Mouse (Mus musculus): ENCODE data around the gene Gucy2g.

Gucy2g gene

DNA sequence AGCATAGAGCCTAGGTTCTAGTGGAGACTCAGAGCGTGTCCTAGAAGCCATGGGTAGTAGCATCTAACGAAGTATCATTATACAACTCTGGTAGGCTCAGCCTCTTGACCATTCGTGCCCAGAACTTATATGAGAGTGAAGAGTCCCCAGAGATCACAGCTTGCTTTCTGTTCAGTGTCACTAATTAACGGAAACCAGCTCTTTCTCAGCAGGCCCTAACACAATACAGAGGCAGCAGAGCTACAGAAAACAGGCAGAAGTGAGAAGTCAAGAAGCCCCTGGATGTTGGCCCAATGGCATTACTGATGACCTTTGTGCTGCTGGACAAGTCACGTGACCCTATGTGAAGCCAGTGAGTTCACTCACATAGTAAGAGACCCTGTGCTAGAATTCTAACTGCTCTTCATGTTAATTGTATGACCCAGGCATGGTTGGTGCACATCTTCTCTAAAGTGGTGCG lies at the start of gene Gucy2g:
Gucy2g (minus strand) TSS at position 51 of the 460 bp plus-strand sequence.
- in situ Hi-C loops (cut with MboI), result no loop called here

DNA sequence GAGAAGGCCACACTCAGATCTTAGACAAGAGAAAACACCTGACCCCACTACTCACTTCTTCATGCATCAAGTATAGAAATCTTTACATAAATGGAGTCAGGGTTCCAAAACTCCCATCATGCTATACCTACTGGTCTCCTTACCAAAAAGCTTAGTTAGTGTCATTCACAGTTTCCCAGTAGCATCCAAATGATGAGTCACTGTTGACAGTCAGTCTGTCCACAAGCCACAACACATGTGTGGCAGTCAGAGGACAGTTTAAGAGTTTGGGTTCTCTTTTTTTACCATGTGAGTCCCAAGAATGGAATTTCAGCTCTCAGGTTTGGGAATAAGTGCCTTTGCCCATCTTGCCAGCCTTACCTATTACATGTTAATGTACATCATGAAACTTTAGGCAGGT lies 47.9 kb upstream of the Gucy2g start:
- in situ Hi-C loops (cut with MboI), result no loop called here

DNA sequence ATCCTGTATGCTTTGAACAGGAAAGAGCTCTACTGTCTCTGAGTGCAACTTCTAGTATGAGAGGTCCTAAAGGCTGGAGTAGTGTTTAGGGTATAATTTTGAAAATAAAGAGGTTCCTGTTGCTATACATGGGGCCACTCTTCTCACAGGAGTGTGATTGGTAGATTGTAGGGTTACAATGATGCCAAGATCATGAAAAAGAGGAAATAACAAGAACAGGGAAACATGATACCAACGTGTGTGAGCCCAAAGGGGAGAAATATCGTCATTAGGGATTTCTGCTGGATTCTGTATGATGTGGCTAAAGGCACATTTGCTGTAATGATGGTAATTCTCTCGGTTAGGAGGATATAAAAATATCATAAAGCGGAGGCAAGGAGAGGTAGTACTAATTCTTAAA lies 45.0 kb upstream of the Gucy2g start:
- in situ Hi-C loops (cut with MboI), result no loop called here

DNA sequence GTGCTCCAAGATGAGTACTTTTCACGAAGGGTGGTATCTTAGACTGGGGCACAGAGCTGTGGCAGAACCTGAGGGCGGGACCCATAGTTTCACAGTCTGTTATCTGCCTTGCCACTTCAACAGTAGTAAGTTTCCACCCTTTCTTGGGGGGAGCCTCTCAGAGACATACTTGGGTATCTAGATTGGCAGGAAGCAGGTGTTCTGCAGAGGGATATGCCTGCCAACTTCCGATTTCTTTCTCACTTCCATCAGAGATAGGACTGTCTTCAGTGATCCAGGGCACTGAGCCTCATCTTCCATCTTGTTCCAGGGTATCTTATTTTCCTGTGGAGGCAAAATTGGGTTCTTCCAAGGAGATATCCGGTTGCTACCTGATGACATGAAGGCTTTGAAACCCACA lies 43.1 kb upstream of the Gucy2g start:
- in situ Hi-C loops (cut with MboI), result no loop called here

DNA sequence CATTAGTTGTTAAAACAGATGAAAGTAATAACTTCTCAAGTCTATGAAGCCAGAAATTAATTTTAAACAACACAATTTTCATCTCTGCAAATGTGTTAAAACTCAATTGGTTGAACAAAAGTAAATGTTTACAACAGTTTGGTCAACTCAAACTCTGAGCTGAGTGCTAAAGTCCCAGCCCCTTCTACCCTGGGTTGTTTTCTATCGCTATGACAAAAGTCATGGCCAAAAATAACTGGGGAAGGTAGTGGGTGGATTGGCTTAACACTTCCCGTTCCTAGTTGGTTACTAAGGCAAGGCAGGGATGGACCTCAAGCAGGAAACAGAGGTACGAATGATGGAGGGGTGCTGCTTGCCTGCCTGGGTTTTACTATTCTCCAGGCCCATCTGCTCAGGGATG lies 35.7 kb upstream of the Gucy2g start:
- in situ Hi-C loops (cut with MboI), result no loop called here

DNA sequence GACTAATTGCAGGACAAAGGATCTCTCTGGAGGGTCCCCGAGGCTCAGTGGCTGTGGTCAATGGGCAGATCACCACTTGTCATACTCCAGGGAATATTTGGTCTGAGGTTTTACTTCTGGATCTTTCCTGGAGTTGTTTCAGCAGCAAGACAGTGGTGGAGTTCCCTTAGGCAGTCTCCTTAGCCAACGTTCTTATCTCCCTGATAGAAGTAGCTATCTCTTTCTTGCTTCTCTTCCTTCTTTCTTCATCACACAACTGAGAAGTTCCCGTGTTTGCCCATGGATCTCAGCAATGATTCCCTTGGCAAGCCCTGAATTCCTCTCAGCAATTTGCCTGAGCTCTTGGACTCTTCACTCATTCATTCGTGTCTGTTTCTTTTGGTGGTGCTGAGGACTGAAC lies 35.1 kb upstream of the Gucy2g start:
- in situ Hi-C loops (cut with MboI), result no loop called here

DNA sequence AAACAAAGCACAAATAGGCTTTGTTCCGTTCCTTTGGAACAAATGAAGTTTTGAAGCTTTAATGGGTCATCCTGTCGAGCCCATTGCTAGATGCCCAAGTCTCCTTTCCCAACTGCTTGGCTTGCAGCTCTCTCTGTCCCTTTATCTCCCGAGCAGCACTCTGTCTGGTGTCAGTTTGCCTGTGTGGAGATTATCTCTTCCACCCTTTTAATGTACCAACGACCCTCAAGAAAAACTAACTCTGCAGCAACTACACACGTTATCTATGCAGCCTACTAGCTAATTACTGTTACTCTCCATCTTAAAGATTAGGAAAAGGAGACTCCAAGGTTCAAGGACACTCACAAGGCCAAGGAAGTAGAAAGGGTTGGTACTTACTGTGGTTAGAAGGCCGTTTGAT lies 32.3 kb upstream of the Gucy2g start:
- in situ Hi-C loops (cut with MboI), result no loop called here

DNA sequence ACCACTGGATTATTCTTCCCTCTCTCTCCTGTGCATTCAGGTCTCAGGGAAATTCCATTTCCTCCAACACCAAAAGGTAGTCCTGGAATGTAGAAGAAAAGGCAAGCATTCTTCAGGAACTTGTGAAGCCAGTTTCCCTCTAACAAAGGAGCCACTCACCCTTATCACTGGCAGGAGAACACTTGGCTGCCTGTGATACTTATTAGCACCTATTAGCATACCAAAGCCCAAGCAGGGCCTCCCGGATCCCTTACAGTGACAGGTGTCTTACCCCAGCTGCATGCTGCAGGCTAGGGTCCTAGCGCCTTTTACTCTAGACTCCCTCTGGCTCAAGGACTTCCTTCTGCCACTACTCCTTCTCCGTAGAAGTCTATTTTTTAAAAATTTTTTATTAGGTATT lies 30.4 kb upstream of the Gucy2g start:
- in situ Hi-C loops (cut with MboI), result no loop called here

DNA sequence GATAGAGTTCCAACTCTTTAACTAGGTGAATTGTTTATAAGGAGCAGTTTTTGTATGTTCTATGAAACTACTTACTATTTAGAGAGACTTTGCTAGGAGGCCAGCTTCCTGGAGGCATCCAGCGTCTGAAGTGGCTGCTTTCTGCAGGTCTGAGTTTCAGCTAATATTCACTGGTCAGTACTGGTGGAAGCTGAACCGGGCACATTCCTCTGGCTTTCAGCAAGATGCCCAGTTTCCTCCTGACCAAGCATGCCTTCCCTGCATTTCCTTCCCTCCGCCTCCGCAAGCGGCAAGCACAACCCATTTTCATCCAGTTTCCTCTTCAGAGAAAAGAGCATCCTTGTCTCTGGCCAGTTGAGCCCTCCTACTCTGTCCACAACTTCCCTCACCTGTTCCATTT lies 28.0 kb upstream of the Gucy2g start:
- in situ Hi-C loops (cut with MboI), result no loop called here

DNA sequence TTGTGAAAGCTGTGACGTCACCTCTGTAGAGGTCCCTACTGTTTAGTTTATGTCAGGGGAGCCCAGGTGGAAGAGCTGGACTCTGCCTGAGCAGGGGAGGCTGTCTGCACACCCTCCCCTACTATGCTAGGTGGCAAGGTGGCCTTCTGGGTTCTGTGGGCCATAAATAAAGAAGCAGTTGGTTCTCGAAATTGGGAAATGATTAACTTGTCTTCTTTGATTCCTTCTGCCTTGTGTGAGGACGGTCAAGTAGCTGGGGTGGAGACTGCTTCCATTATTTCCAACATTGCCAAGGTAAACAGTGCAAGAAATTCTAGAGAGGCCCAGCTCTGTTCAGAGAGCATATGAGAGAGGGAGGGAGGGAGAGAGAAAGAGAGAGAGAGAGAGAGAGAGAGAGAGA lies 27.1 kb upstream of the Gucy2g start:
- in situ Hi-C loops (cut with MboI), result no loop called here

DNA sequence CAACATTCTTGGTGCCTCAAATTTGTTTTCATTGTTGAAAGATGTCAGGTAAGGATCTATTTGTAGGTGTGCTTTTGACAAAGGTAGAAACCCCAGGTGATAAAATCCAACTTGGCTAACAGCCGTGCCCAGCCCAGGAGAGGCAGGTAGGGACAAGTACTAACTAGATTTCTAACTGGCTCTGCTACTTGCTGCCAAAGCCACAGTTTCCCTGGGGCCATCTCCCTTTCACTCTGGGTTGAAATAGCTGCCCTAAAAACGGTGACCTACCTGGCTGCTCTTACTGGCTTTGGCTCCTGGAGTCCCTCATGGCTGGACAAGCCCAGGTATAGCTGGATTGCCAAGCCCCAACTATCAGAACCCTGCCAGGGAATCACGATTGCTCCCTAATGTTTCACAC lies 25.8 kb upstream of the Gucy2g start:
- in situ Hi-C loops (cut with MboI), result no loop called here

DNA sequence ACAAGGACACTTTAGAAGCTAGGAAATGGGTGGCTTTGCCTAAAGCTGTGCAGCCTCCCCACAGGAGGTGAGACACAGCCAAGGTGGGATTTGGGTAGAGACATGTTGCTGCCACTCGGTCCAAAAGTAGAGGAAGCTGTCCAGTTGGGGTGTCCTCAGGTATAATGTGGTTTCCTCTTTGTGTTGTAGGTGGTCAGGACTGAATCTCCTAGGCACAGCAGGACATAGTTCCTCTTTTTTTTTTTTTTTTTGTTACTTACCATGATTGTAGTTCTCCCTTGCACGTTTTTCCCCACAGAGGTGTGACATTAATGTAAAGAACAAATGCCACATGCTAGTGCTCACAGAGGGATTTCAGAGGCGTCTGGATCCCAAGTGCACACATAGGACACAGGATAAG lies 24.2 kb upstream of the Gucy2g start:
- in situ Hi-C loops (cut with MboI), result no loop called here

DNA sequence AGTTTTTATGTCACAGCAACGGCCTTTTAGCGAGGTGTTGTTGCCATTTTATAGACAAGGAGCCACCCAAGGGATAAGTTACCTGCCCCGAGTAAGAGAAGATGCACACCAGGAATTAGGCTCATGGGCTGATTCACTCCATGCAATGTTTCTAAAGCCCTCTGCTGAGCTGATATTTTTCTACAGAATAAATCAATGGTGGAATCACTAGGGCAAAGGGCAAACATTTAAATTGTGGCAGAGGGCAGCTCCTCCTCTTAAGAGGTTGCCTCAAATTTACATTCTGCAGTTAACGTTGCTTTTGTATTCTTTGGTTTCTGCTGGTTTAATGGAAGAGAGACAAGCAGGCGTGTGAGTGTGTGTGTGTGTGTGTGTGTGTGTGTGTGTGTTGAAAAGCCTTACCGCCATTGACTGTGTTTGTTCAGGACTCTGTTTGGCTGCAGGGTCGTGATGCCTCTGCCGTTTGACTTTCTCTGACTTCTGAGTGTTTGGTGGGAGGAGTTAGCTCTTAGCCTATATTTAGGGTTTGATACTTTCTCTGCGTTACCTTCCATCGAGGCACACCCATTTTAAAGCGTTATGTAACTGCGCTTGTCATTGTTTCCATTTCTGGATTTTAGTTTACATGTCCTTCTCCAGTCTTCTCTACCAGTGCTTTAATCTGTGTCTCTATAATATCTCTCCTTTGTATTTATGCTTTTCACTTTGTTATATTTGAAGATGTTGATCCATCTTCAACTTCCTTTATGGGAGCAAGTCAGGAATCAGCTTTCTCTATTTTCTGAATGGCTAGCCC lies 19.6 kb upstream of the Gucy2g start:
- in situ Hi-C loops (cut with MboI), result no loop called here

DNA sequence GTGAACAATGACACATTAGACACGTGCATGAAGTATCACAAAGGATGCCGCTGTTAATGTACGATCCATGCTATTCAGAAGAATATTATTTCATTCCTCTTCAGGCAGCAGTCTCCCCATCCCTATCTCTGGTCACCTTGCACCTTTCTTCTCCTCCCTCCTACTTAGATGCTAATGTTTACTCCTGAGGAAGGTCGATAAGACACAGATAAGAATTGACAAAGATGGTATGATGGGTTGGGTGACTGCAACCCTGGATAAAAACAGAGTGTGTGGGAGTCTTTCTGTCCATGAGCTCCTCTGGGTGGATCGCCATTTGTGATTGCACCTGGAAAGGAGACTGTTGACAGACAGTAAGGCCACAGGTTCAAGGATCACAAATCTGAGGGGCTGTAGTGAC lies 17.5 kb upstream of the Gucy2g start:
- in situ Hi-C loops (cut with MboI), result no loop called here

DNA sequence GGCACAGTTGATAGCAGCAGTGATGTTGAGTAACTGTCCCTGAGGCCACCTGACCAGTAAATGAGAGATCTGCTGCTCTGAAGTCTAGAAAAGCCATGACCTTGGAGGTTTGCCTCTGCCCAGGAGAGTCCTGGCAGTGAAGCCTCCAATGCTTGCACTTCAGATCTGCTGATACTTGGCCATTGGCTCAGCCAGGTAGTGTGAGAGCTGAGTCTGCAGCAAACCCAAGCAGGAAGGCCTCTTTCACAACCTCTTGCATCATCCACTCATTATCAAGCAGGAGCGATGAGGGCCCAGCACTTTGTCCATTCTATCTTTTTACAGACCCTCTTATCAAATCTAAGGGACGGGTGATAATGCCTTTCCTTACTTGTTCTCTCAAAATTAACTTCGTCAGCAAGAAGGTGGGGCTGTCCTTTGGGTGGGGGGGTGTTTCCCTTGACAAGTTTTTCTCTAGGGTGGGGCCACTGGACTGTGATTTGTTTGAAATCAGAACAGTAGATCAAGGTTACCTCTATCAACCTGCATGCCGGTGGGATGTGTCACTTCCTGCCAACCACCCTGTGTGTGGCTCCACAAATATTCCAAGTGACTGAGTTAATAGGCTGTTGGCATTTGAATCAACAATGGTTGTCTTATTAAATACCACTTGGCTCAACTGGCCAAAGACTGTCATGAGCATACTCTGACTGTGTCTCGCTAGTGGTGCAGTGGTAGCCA lies 16.8 kb upstream of the Gucy2g start:
- in situ Hi-C loops (cut with MboI), result no loop called here

DNA sequence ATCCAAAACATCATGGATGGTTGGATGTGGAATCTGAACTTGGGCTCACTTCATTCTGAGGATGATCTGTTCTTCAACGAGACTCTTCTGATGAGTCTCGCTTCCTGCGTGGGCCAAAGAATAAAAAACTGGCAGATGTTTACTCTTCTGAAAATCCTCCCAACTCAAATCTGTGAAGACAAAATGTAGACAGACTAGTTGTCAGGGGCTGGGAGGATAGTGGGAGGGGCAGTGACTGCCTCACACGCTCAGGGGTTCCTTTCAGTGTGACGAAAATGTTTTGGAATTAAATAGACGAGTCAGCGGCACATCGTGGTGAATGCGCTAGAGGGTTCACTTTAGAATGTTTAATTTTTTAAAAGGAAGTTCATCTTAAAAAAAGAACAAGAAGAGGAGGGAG lies 15.1 kb upstream of the Gucy2g start:
- in situ Hi-C loops (cut with MboI), result no loop called here

DNA sequence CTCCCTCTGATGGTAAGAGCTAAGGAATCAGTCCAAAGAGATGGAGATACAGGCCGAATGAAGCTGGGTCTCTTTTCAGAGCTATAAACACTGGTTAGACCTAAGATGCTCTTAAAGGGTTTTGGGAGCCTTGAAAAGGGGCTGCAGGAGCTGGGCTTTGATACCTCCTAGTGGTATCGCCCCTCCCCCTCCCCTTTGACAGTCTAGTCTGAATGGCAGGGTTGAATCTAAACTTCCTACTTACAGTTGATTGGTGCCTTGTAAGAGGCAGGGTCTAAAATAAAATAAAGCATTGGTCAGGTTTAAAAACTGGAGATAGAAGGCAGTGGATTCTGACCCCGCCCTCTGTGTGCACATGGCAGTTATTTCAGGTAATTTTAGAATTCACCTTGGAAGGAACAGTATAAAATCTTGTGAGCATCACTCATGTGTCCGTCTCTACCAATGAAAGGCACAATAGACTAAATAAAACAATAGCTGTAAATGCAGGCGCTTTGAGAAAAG lies 13.5 kb upstream of the Gucy2g start:
- in situ Hi-C loops (cut with MboI), result no loop called here

DNA sequence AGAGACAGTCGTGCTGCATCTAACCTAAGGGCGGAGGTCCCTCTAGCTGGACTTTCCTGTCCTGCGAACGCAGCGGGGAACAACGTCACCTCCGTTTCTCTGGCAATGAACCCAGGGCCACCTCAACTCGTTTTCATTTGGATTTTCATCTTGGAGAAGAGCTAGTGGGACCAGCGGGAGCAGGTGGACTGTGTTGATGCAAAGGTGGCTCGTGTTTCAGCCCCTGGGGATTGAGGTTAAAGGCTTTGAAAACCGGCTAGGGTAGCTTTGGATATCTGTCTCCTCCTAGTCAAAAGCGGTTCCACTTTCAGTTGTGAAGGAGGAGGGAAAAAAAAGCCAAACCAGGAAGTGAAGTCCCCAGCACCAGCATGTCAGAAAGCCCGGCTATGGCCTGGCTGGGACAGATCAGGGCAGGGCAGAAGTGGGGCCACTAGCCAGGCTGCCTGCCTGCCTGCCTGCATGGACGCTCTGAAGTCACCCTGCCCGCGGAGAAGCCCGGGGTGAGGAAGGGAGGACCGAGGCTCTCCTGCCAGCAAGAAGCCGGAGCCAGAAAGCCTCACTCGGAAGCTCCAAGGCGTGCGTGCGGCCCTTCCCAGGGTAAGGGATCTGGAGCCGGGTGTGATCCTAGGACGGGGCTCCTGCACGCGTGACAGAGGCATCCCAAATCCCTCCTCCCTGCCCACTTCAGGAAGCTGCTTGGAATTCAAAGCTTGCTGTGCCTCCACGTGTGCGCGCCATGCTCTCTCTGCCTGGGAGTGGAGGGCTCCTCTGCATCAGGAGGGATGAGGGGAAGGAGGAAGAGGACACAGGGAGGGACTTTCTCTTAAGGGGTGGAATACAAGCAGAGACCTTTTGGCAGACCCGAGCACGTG lies 12.8 kb upstream of the Gucy2g start:
- in situ Hi-C loops (cut with MboI), result no loop called here

DNA sequence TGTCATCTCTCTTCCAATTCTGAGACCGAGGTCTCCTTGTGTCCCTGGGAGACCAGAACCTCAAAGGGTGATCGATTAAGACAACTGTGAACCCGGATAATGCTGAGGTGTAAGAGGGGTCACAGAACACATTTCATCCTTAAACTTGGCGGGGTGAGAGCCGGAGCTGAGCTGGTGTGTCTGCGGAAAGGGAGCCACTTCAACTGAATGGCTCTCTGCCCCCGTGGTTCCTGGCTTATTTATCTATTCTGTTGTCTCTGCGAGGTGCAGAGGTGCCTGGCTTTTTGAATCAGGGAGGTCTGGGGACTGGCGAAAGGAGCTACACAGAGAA lies 12.2 kb upstream of the Gucy2g start:
- in situ Hi-C loops (cut with MboI), result no loop called here

DNA sequence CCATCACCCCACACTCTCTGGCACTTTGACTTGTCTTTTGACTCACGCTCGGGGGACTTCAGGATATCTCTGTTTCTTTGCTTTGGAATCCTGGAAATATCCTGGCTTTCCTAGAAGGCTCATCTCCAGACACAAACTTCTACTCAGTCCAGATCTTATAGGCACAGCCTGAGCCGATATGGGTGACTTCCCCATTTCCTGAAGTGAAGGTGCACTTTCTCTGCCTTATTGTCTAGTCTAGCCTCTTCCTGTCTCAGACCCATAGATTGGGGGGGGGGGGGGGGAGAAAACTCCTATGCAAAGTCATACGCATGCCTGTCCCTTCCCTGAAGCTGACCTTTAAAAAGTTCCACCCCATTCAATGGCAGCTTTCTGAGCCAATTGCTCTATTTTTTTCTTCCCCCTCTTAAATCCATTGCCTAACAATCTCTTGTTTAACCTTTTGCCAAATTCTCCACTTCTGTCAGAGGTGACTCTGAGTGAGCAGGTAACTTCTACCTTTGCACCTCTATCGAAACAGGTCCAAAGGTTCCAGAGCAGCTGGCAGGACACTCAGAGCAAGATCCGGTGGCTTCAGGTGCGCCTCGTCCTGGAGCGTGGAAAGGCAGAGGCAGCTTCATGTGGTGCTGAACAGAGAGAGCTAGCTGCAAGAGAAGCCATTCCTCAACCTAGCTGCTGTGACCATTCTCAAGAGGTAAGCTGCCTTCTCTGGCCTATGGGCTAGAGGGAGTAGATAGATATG lies 10.5 kb upstream of the Gucy2g start, which contains the start of gene Acsl5:
Acsl5 (plus strand) TSS at position 556 of the 742 bp plus-strand sequence.
- in situ Hi-C loops (cut with MboI), result no loop called here

DNA sequence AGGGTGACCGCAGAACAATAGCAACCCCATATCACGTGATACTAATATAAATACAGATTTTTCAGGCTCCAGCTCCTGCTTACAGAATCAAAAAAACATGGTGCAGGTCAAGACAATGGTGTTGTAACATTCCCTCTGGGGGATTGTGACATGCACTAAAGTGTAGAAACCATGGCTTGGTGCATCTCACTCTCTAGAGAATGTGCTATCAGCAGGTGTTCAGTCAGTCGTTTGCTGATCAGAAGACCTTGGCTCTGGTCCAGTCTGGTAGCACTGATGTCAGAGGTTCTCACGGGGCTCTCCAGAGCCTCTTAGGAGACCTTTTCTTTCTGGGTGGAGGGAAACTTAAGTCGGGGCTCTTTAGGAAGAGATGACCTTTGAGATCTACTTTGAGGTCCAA lies 9.4 kb upstream of the Gucy2g start:
- in situ Hi-C loops (cut with MboI), result no loop called here
